Mouse (Mus musculus) embryonic facial prominence, embryonic 11.5 days (tissue): Measurements from ENCODE around the gene Ctsw. TPM values are rescaled to one million over a fixed set of nuclear protein-coding genes. Genes with fewer than 3 reads are reported as not detected.

Experiments used
- ATAC-seq: fragments of 200-750 bp; cut with Nextera tagmentation; replicated peaks from 2 replicates; pipeline ENCODE4 v1.8.0; 2017; ENCODE audit warnings: low read depth; ENCODE audit not compliant: insufficient number of reproducible peaks, low FRiP score, low TSS enrichment
- DNase-seq: peaks from one replicate; pipeline ENCODE4 v3.0.0-alpha.2; 2015; ENCODE audit warnings: low spot score
- H3K27ac ChIP-seq: fragments of 300-500 bp; sonication (generic); replicated peaks from 2 replicates; pipeline ENCODE4 v1.5.1; 2014; ENCODE audit warnings: mild to moderate bottlenecking, low read depth, low read length, control low read depth
- H3K27me3 ChIP-seq: fragments of 300-500 bp; sonication (generic); 2 replicates; pipeline ENCODE4 v1.6.1; 2014; ENCODE audit warnings: mild to moderate bottlenecking, low read length, moderate library complexity, mixed read lengths; ENCODE audit not compliant: control insufficient read depth, insufficient read depth
- H3K36me3 ChIP-seq: fragments of 300-500 bp; sonication (generic); replicated peaks from 2 replicates; pipeline ENCODE4 v1.6.1; 2014; ENCODE audit warnings: low read depth, mild to moderate bottlenecking, low read length, moderate library complexity, mixed read lengths; ENCODE audit not compliant: control insufficient read depth, insufficient read depth
- H3K4me1 ChIP-seq: fragments of 300-500 bp; sonication (generic); 2 replicates; pipeline ENCODE4 v1.6.1; 2014; ENCODE audit warnings: low read length, mixed read lengths; ENCODE audit not compliant: control insufficient read depth, insufficient read depth
- H3K4me2 ChIP-seq: fragments of 300-500 bp; sonication (generic); 2 replicates; pipeline ENCODE4 v1.6.1; 2014; ENCODE audit warnings: low read depth, mild to moderate bottlenecking, control low read depth, low read length, moderate library complexity
- H3K4me3 ChIP-seq: fragments of 300-500 bp; sonication (generic); 2 replicates; pipeline ENCODE4 v1.5.1; 2014; ENCODE audit warnings: low read depth, low read length, control low read depth
- H3K9ac ChIP-seq: fragments of 300-500 bp; sonication (generic); replicated peaks from 2 replicates; pipeline ENCODE4 v1.6.1; 2014; ENCODE audit warnings: mild to moderate bottlenecking, control low read depth, low read length
- H3K9me3 ChIP-seq: fragments of 300-500 bp; sonication (generic); replicated peaks from 2 replicates; pipeline ENCODE4 v1.6.1; 2016; ENCODE audit warnings: mild to moderate bottlenecking, low read length, inconsistent platforms, mixed read lengths; ENCODE audit not compliant: control insufficient read depth
- WGBS: fragments of 180-500 bp; shearing (Covaris S2); extraction: QIAGEN DNeasy Blood & Tissue Kit; methylation state at CpG from one replicate; pipeline ENCODE4 v1.1.7; 2014; 5-methylcytosine and 5-hydroxymethylcytosine counted together
- polyA plus RNA-seq: library from polyadenylated mRNA; unstranded; fragments of >200 nt; fragmentation: Nextera tagmentation; extraction: Ambion mirVana; gene quantifications from 2 replicates; pipeline ENCODE4 v1.2.1, GENCODE M21; 2014

Gene Ctsw
- polyA plus RNA-seq, 1 experiment from 2014 or later = 1.4 TPM

- no peaks in the 10 kb centered on the region for H3K27me3 ChIP-seq
- no peak overlapping the region for H3K4me2 ChIP-seq
- peaks cover 3% of the 10 kb centered on the region; the same call in 1 of the 2 replicates for H3K36me3 ChIP-seq
- no peak overlapping the region for H3K9ac ChIP-seq
- H3K4me3 ChIP-seq = no peak overlapping the region
- no peak for DNase-seq
- ATAC-seq = no peak
- no peak overlapping the region for H3K27ac ChIP-seq
- peaks cover 10% of the 10 kb centered on the region; the same call in 1 of the 2 replicates for H3K4me1 ChIP-seq
- H3K9me3 ChIP-seq = no peaks in the 10 kb centered on the region
- WGBS = 86% methylated on average over 1 of the region's 1 CpGs
Measured at GRCm38 (mm10) chr19:5430408-5430807, 37.9 kb downstream of the Ctsw start.

DNA sequence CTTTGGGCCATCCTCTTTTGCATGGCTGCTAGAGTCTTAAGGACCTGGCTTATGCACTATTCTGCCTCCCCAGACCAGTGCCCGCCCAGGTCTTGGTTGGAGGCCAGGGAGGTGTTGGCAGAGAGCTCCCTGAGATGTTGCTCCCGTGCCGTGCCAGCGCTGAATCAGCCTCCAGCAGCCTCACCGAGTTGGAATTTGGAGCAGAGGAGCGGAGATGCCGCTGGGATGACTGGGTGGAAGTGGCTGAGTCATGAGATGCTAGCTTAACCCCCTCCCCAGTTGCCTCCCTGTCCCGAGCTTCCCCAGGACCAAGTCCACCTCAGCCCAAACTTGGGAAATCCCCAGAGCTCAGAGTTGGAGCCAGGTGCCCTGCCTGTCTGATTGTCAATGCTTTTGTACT, 38.5 kb downstream of the Ctsw start:
- no peaks in the 10 kb centered on the region for H3K27me3 ChIP-seq
- no peak overlapping the region for H3K4me2 ChIP-seq
- no peaks in the 10 kb centered on the region for H3K9me3 ChIP-seq
- peaks cover 10% of the 10 kb centered on the region; the same call in 1 of the 2 replicates for H3K4me1 ChIP-seq
- ATAC-seq (no peak), DNase-seq (no peak)
- 80% methylated on average over 8 of the region's 8 CpGs for WGBS
- H3K36me3 ChIP-seq = peaks cover 3% of the 10 kb centered on the region; the same call in 1 of the 2 replicates
- no peak overlapping the region for H3K27ac ChIP-seq
- H3K9ac ChIP-seq = no peak overlapping the region
- no peak overlapping the region for H3K4me3 ChIP-seq

GRCm38 (mm10) chr19:5429219-5429618, 39.1 kb downstream of the Ctsw start:
- DNase-seq (no peak), ATAC-seq (no peak)
- Histone ChIP-seq H3K27me3 (no peaks in the 10 kb centered on the region), H3K4me1 (peaks cover 10% of the 10 kb centered on the region; the same call in 1 of the 2 replicates), H3K9me3 (no peaks in the 10 kb centered on the region), H3K4me2 (no peak overlapping the region), H3K4me3 (no peak overlapping the region), H3K9ac (no peak overlapping the region), H3K36me3 (peaks cover 3% of the 10 kb centered on the region; the same call in 1 of the 2 replicates), H3K27ac (no peak overlapping the region)
- WGBS = 89% methylated on average over 4 of the region's 4 CpGs

DNA sequence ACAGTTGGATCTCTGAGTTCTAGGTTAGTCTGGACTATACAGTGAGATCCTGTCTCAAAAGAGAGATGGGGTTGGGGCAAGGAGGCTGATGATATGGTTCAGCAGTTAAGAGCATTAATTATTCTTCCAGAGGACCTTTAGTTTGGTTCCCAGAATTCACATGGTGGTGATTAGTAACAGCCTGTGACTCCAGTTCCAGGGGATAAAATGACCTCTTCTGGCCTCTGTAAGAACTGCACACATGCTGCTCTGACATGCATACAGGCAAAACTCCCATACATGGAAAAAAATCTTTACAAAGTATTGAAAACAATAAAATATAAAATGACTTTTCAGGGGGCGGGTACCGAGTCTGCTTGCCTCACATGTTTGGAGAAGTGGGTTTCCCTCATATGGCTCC, 40.2 kb downstream of the Ctsw start:
- Histone ChIP-seq H3K27ac (no peak overlapping the region), H3K4me3 (no peak overlapping the region), H3K9ac (no peak overlapping the region), H3K4me1 (peaks cover 12% of the 10 kb centered on the region), H3K36me3 (peaks cover 4% of the 10 kb centered on the region), H3K4me2 (no peak overlapping the region), H3K27me3 (no peaks in the 10 kb centered on the region), H3K9me3 (no peaks in the 10 kb centered on the region)
- DNase-seq (peak; percentile 70), ATAC-seq (no peak)
- WGBS = 87% methylated on average over 2 of the region's 2 CpGs

- no peak overlapping the region for H3K4me3 ChIP-seq
Measured at GRCm38 (mm10) chr19:5426640-5427290, 41.5 kb downstream of the Ctsw start.

GRCm38 (mm10) chr19:5425906-5426565, 42.3 kb downstream of the Ctsw start:
- ATAC-seq (no peak), DNase-seq (no peak)
- Histone ChIP-seq H3K27me3 (no peaks in the 10 kb centered on the region), H3K4me3 (peak overlapping the region; percentile 76), H3K4me1 (peaks cover 13% of the 10 kb centered on the region), H3K27ac (no peak overlapping the region), H3K36me3 (peaks cover 6% of the 10 kb centered on the region), H3K9me3 (no peaks in the 10 kb centered on the region), H3K4me2 (peak overlapping the region; percentile 82), H3K9ac (peak overlapping the region; percentile 94)
- 90% methylated on average over 18 of the region's 18 CpGs for WGBS

More at GRCm38 (mm10) chr19:5426640-5427290, 41.5 kb downstream of the Ctsw start:
- peaks cover 13% of the 10 kb centered on the region for H3K4me1 ChIP-seq
- no peak overlapping the region for H3K4me2 ChIP-seq
- no peak overlapping the region for H3K27ac ChIP-seq
- ATAC-seq (no peak), DNase-seq (no peak)
- H3K27me3 ChIP-seq = no peaks in the 10 kb centered on the region
- H3K9ac ChIP-seq = no peak overlapping the region
- WGBS = 91% methylated on average over 13 of the region's 13 CpGs
- no peaks in the 10 kb centered on the region for H3K9me3 ChIP-seq
- H3K36me3 ChIP-seq = peaks cover 6% of the 10 kb centered on the region

DNA sequence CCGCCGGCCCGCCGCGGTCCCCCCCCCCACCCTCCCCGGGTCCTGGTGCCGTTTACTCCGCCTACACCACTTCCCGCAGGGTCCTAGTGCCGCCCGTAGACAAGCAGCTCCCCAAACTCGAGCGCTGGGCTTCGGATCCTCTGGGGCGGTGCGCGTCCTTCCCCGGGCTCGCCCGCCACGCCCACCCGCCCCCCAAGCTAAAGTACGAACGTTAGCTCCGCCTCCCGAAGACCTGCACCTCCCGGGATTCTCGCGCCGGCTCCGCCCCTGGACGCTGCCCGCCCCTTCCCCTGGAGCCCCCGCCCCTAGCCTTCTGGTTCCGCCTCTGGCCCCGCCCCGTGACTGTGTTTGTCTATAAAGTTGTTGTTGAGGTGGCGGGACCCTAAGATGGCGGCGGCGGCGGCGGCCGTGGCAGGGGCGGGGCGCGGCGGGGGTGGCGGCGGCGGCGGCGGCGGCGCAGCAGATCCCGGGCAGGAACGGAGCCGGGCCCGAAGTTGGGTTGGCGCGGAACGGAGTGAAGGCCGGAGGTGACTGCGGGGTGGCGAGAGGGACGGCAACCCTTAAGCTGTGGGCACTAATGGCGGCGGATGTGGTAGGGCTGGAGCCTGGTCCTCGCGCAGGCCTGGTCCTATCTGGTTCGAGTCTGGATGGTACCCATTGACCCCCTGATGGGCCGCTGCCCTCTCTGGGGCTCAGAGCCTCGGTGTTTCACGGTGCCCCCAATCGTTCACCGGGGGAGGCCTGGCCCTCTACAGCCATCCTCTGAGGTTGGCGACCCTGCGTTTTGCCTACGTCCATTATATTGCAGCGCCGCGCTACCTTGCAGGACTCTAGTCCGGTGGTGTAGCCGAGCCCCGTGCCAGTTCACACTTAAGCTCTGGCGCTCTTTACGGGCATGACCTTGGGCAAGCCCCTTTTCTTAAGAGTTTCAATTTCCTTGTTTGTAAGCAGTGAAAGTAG, 43.2 kb downstream of the Ctsw start, which contains the start of the genes Drap1 and AI837181:
TSS of gene Drap1 (minus strand) at position 198 of the 960 bp plus-strand sequence.
TSS of gene AI837181 (plus strand) at position 363 of the 960 bp plus-strand sequence.
- peak; percentile 97 for DNase-seq
- H3K4me1 ChIP-seq = peaks cover 13% of the 10 kb centered on the region
- peak within 1 kb of the TSS; percentile 94 for H3K9ac ChIP-seq
- peak within 1 kb of the TSS; percentile 76 for H3K4me3 ChIP-seq
- H3K27ac ChIP-seq = peak within 1 kb of the TSS; percentile 86
- peaks cover 6% of the 10 kb centered on the region for H3K36me3 ChIP-seq
- no peaks in the 10 kb centered on the region for H3K9me3 ChIP-seq
- peak within 1 kb of the TSS; percentile 84 for H3K4me2 ChIP-seq
- under 1% methylated on average over 63 of the region's 87 CpGs for WGBS
- no peaks in the 10 kb centered on the region for H3K27me3 ChIP-seq
- ATAC-seq = peak; percentile 88
